Mouse (Mus musculus): ENCODE measurements around the gene Fam168a. TPM values are rescaled to one million over a fixed set of nuclear protein-coding genes. Genes with fewer than 3 reads are reported as not detected.

Fam168a gene
- total and polyA plus RNA-seq, 3 experiments, result 3.1 to 19.2 TPM; not detected in 1

- H3K9me3 ChIP-seq (replicated peaks; ENCODE audit: insufficient read depth, low read length), result no peaks in the 10 kb centered on the region
- TF ChIP-seq MXI1 (IDR thresholded peaks at IDR 0.05; ENCODE audit: low read depth, low read length), result no peak
- no peak for TF ChIP-seq SMC3 (IDR thresholded peaks at IDR 0.05; ENCODE audit: low read depth, low read length)
- H3K27ac ChIP-seq (ENCODE audit: control insufficient read depth, low read depth, low read length), result peak overlapping the region; percentile 38; the same call in 1 of the 2 replicates
- peaks cover 0 to 35% of the 10 kb centered on the region in 2 experiments; a peak in 2 of 4 replicates for H3K36me3 ChIP-seq (ENCODE audit: control insufficient read depth in 1 of 2, insufficient read depth in 2 of 2, low read length in 2 of 2)
- H3K27me3 ChIP-seq (ENCODE audit: control insufficient read depth in 1 of 2, insufficient read depth in 2 of 2, low read length in 2 of 2), result no peaks in the 10 kb centered on the region
- no peak for DNase-seq (ENCODE audit: low read depth, low spot score)
- H3K9ac ChIP-seq (ENCODE audit: control insufficient read depth, low read depth, low read length, poor library complexity, severe bottlenecking), result no peak overlapping the region
- H3K79me2 ChIP-seq (ENCODE audit: control insufficient read depth, insufficient read depth, low read length, poor library complexity), result no peaks in the 10 kb centered on the region
- no peak overlapping the region for H3K4me3 ChIP-seq (ENCODE audit: control insufficient read depth in 1 of 2, insufficient read depth in 1 of 2, low read depth in 2 of 2, low read length in 2 of 2)
- peaks cover 18 to 25% of the 10 kb centered on the region in 2 experiments for H3K4me1 ChIP-seq (ENCODE audit: control insufficient read depth in 1 of 2, insufficient read depth in 2 of 2, low read length in 2 of 2)
These were observed 81.9 kb downstream of the Fam168a start for GRCm38 (mm10) chr7:100788291-100788690.

GRCm38 (mm10) chr7:100798810-100799209 is 92.4 kb downstream of the Fam168a start:
- H3K79me2 ChIP-seq (ENCODE audit: control insufficient read depth, insufficient read depth, low read length, poor library complexity), result no peaks in the 10 kb centered on the region
- TF ChIP-seq SIN3A (IDR thresholded peaks at IDR 0.05; ENCODE audit: low read length), result peak; percentile 15; the same call in 1 of the 2 replicates
- TF ChIP-seq JUND (IDR thresholded peaks at IDR 0.05; ENCODE audit: low read depth, low read length), result no peak
- peak; percentile 80 for TF ChIP-seq RAD21 (IDR thresholded peaks at IDR 0.05; ENCODE audit: low read depth, low read length)
- TF ChIP-seq ZC3H11A (IDR thresholded peaks at IDR 0.05; ENCODE audit: low read depth, low read length), result peak; percentile 84
- TF ChIP-seq CTCF (IDR thresholded peaks at IDR 0.05 in 2 of 3, conservative IDR thresholded peaks at IDR 0.05 in 1 of 3; ENCODE audit: control insufficient read depth in 1 of 3, insufficient read depth in 1 of 3, low read depth in 2 of 3, low read length in 3 of 3, poor library complexity in 1 of 3, severe bottlenecking in 1 of 3), result peak in 2 of 3 experiments; percentile 29 to 76; a peak in 4 of 6 replicates
- TF ChIP-seq SMC3 (IDR thresholded peaks at IDR 0.05; ENCODE audit: low read depth, low read length), result peak; percentile 78
- no peak overlapping the region for H3K27ac ChIP-seq (ENCODE audit: control insufficient read depth, low read depth, low read length)
- DNase-seq (ENCODE audit: low read depth, low spot score), result peak; percentile 50
- no peaks in the 10 kb centered on the region for H3K4me1 ChIP-seq (ENCODE audit: control insufficient read depth in 1 of 2, insufficient read depth in 2 of 2, low read length in 2 of 2)
- no peak overlapping the region for H3K9ac ChIP-seq (ENCODE audit: control insufficient read depth, low read depth, low read length, poor library complexity, severe bottlenecking)
- H3K4me3 ChIP-seq (ENCODE audit: control insufficient read depth in 1 of 2, insufficient read depth in 1 of 2, low read depth in 2 of 2, low read length in 2 of 2), result no peak overlapping the region
- H3K9me3 ChIP-seq (replicated peaks; ENCODE audit: insufficient read depth, low read length), result no peaks in the 10 kb centered on the region
- no peaks in the 10 kb centered on the region; a peak in 1 of 4 replicates for H3K36me3 ChIP-seq (ENCODE audit: control insufficient read depth in 1 of 2, insufficient read depth in 2 of 2, low read length in 2 of 2)
- no peaks in the 10 kb centered on the region for H3K27me3 ChIP-seq (ENCODE audit: control insufficient read depth in 1 of 2, insufficient read depth in 2 of 2, low read length in 2 of 2)

GRCm38 (mm10) chr7:100805391-100805790 is 99.0 kb downstream of the Fam168a start:
- H3K9me3 ChIP-seq (replicated peaks; ENCODE audit: insufficient read depth, low read length), result no peaks in the 10 kb centered on the region
- H3K9ac ChIP-seq (ENCODE audit: control insufficient read depth, low read depth, low read length, poor library complexity, severe bottlenecking), result no peak overlapping the region
- TF ChIP-seq MAFK (IDR thresholded peaks at IDR 0.05; ENCODE audit: borderline replicate concordance, low read depth, low read length), result no peak
- TF ChIP-seq GATA1 (IDR thresholded peaks at IDR 0.05; ENCODE audit: low read depth, low read length), result no peak
- no peak for TF ChIP-seq TBP (IDR thresholded peaks at IDR 0.05; ENCODE audit: low read depth, low read length)
- TF ChIP-seq MYB (IDR thresholded peaks at IDR 0.05; ENCODE audit: low read depth, low read length), result no peak
- no peak for TF ChIP-seq ZKSCAN1 (IDR thresholded peaks at IDR 0.05; ENCODE audit: low read depth, low read length)
- TF ChIP-seq UBTF (IDR thresholded peaks at IDR 0.05; ENCODE audit: borderline replicate concordance, insufficient read depth, low read depth, low read length), result no peak
- TF ChIP-seq CHD1 (IDR thresholded peaks at IDR 0.05; ENCODE audit: low read depth, low read length), result no peak
- TF ChIP-seq USF2 (IDR thresholded peaks at IDR 0.05; ENCODE audit: borderline replicate concordance in 1 of 2, insufficient read depth in 1 of 2, low read depth in 1 of 2, low read length in 2 of 2), result no peak
- no peak for TF ChIP-seq NRF1 (IDR thresholded peaks at IDR 0.05; ENCODE audit: insufficient read depth, low read depth, low read length, poor library complexity, severe bottlenecking)
- TF ChIP-seq HCFC1 (IDR thresholded peaks at IDR 0.05; ENCODE audit: low read depth, low read length), result no peak
- TF ChIP-seq RCOR1 (IDR thresholded peaks at IDR 0.05; ENCODE audit: low read depth, low read length), result no peak
- no peak for TF ChIP-seq ZMIZ1 (IDR thresholded peaks at IDR 0.05; ENCODE audit: low read depth, low read length)
- no peak for TF ChIP-seq POLR2A (IDR thresholded peaks at IDR 0.05; ENCODE audit: control insufficient read depth in 1 of 2, insufficient read depth in 1 of 2, low read depth in 1 of 2, low read length in 2 of 2, poor library complexity in 1 of 2)
- no peak for TF ChIP-seq KAT2A (conservative IDR thresholded peaks at IDR 0.05; ENCODE audit: low read depth, low read length)
- TF ChIP-seq JUND (IDR thresholded peaks at IDR 0.05; ENCODE audit: low read depth, low read length), result no peak
- no peak for TF ChIP-seq ZNF384 (IDR thresholded peaks at IDR 0.05; ENCODE audit: low read depth, low read length)
- DNase-seq (ENCODE audit: low read depth, low spot score), result no peak
- H3K79me2 ChIP-seq (ENCODE audit: control insufficient read depth, insufficient read depth, low read length, poor library complexity), result no peaks in the 10 kb centered on the region
- no peak overlapping the region for H3K27ac ChIP-seq (ENCODE audit: control insufficient read depth, low read depth, low read length)
- H3K4me3 ChIP-seq (ENCODE audit: control insufficient read depth in 1 of 2, insufficient read depth in 1 of 2, low read depth in 2 of 2, low read length in 2 of 2), result no peak overlapping the region
- H3K27me3 ChIP-seq (ENCODE audit: control insufficient read depth in 1 of 2, insufficient read depth in 2 of 2, low read length in 2 of 2), result no peaks in the 10 kb centered on the region
- no peaks in the 10 kb centered on the region for H3K36me3 ChIP-seq (ENCODE audit: control insufficient read depth in 1 of 2, insufficient read depth in 2 of 2, low read length in 2 of 2)
- H3K4me1 ChIP-seq (ENCODE audit: control insufficient read depth in 1 of 2, insufficient read depth in 2 of 2, low read length in 2 of 2), result no peaks in the 10 kb centered on the region
